Mouse (Mus musculus): ENCODE measurements around the gene Ccl1. TPM values are rescaled to one million over a fixed set of nuclear protein-coding genes. Genes with fewer than 3 reads are reported as not detected.

Gene Ccl1
- total and polyA plus RNA-seq, 3 experiments: 95.3 to 153 (median 133) TPM

- TF ChIP-seq SIN3A (IDR thresholded peaks at IDR 0.05; ENCODE audit: low read length): no peak
- no peak for TF ChIP-seq MAX (IDR thresholded peaks at IDR 0.05; ENCODE audit: low read length)
- TF ChIP-seq E2F4 (IDR thresholded peaks at IDR 0.05; ENCODE audit: insufficient replicate concordance, low read depth, low read length): no peak
- peak; percentile 38 for TF ChIP-seq HCFC1 (IDR thresholded peaks at IDR 0.05; ENCODE audit: low read depth, low read length)
- TF ChIP-seq ELF1 (IDR thresholded peaks at IDR 0.05; ENCODE audit: low read depth, low read length): peak; percentile 86
- TF ChIP-seq POLR2A (IDR thresholded peaks at IDR 0.05; ENCODE audit: low read depth, low read length): peak; percentile 81
- peak; percentile 41; the same call in 1 of the 2 replicates for TF ChIP-seq MXI1 (IDR thresholded peaks at IDR 0.05; ENCODE audit: low read depth, low read length)
- no peak for TF ChIP-seq JUND (conservative IDR thresholded peaks at IDR 0.05; ENCODE audit: low read depth, low read length)
- no peak for TF ChIP-seq UBTF (IDR thresholded peaks at IDR 0.05; ENCODE audit: low read depth, low read length)
- no peak for TF ChIP-seq RCOR1 (conservative IDR thresholded peaks at IDR 0.05; ENCODE audit: low read depth, low read length)
- TF ChIP-seq ZKSCAN1 (IDR thresholded peaks at IDR 0.05; ENCODE audit: borderline replicate concordance, low read depth, low read length): no peak
- TF ChIP-seq SMC3 (IDR thresholded peaks at IDR 0.05; ENCODE audit: low read depth, low read length): no peak
- TF ChIP-seq USF1 (IDR thresholded peaks at IDR 0.05; ENCODE audit: low read depth, low read length): no peak
- TF ChIP-seq CTCF (conservative IDR thresholded peaks at IDR 0.05 in 1 of 2, IDR thresholded peaks at IDR 0.05 in 1 of 2; ENCODE audit: low read depth in 2 of 2, low read length in 2 of 2): no peak
- TF ChIP-seq ZNF384 (IDR thresholded peaks at IDR 0.05; ENCODE audit: low read depth, low read length): no peak
- TF ChIP-seq MEF2A (IDR thresholded peaks at IDR 0.05; ENCODE audit: borderline replicate concordance, low read depth, low read length): no peak
- TF ChIP-seq TBP (conservative IDR thresholded peaks at IDR 0.05; ENCODE audit: low read depth, low read length): peak; percentile 54; the same call in 1 of the 2 replicates
- TF ChIP-seq ZMIZ1 (IDR thresholded peaks at IDR 0.05; ENCODE audit: low read depth, low read length): 0 out of 2 replicates have a peak, but pooled peaks have one; percentile 30
- no peak for TF ChIP-seq MYC (IDR thresholded peaks at IDR 0.05; ENCODE audit: low read depth, low read length)
- no peak for TF ChIP-seq EP300 (IDR thresholded peaks at IDR 0.05; ENCODE audit: low read length)
- no peak for TF ChIP-seq POLR2AphosphoS2 (IDR thresholded peaks at IDR 0.05; ENCODE audit: low read depth, low read length)
- TF ChIP-seq BHLHE40 (IDR thresholded peaks at IDR 0.05; ENCODE audit: low read depth, low read length): no peak
- TF ChIP-seq CHD2 (IDR thresholded peaks at IDR 0.05; ENCODE audit: low read length): peak; percentile 60; the same call in 1 of the 2 replicates
- TF ChIP-seq MAFK (IDR thresholded peaks at IDR 0.05; ENCODE audit: insufficient replicate concordance, low read length): no peak
- no peak for TF ChIP-seq JUN (IDR thresholded peaks at IDR 0.05; ENCODE audit: insufficient read depth, low read depth, low read length)
- no peak for TF ChIP-seq RAD21 (IDR thresholded peaks at IDR 0.05; ENCODE audit: low read depth, low read length)
- TF ChIP-seq IRF4 (IDR thresholded peaks at IDR 0.05; ENCODE audit: low read depth, low read length): 0 out of 2 replicates have a peak, but pooled peaks have one; percentile 4
- TF ChIP-seq NELFE (IDR thresholded peaks at IDR 0.05; ENCODE audit: low read depth, low read length): peak; percentile 73
- no peak for TF ChIP-seq USF2 (conservative IDR thresholded peaks at IDR 0.05; ENCODE audit: low read depth, low read length)
- no peak for TF ChIP-seq PAX5 (IDR thresholded peaks at IDR 0.05; ENCODE audit: low read length)
- TF ChIP-seq TCF12 (IDR thresholded peaks at IDR 0.05; ENCODE audit: low read depth, low read length): peak; percentile 55; the same call in 1 of the 2 replicates
- no peak for TF ChIP-seq GABPA (IDR thresholded peaks at IDR 0.05; ENCODE audit: insufficient replicate concordance, low read depth, low read length)
- TF ChIP-seq ETS1 (conservative IDR thresholded peaks at IDR 0.05; ENCODE audit: low read depth, low read length): no peak
- dilution Hi-C loops (cut with MboI; ENCODE audit: extremely low pct_ligation_motif_present, extremely low pct_unique_long_range_greater_than_20kb, low sequenced_read_pairs) (no loop called here), in situ Hi-C loops (cut with MboI; ENCODE audit: low pct_ligation_motif_present, low pct_unique_long_range_greater_than_20kb, low sequenced_read_pairs) (loop anchor here (5.0 kb wide), 1 partner anchor 46 kb away; the partner anchor contains the start of gene Ccl8)
Observed at GRCm38 (mm10) chr11:82163285-82163684, 142.2 kb downstream of the Ccl1 start.

More at GRCm38 (mm10) chr11:82163285-82163684, 142.2 kb downstream of the Ccl1 start:
- Histone ChIP-seq H3K36me3 (replicated peaks in 1 of 2; ENCODE audit: control insufficient read depth in 1 of 2, insufficient read depth in 1 of 2, low read length in 1 of 2) (no peaks in the 10 kb centered on the region), H3K79me2 (replicated peaks; ENCODE audit: control insufficient read depth, extremely low read depth, insufficient read depth, poor library complexity, severe bottlenecking) (no peaks in the 10 kb centered on the region), H3K27me3 (replicated peaks) (peaks cover 59% of the 10 kb centered on the region), H3K4me2 (ENCODE audit: insufficient read depth, low read depth, poor library complexity, severe bottlenecking) (peak overlapping the region; percentile 63; the same call in 1 of the 2 replicates), H3K4me1 (ENCODE audit: control insufficient read depth in 1 of 2, insufficient read depth in 2 of 2) (peaks cover 0 to 2% of the 10 kb centered on the region in 2 experiments; a peak in 1 of 4 replicates), H3K4me3 (replicated peaks in 1 of 3; ENCODE audit: low read depth in 2 of 3, low read length in 2 of 3, poor library complexity in 1 of 3) (peak overlapping the region in 2 of 3 experiments; percentile 47 to 65), H3K27ac (ENCODE audit: insufficient read depth, low read depth) (no peak overlapping the region), H3K9me3 (replicated peaks; ENCODE audit: low read length) (no peaks in the 10 kb centered on the region), H3K9ac (ENCODE audit: insufficient read depth, low read depth) (peak overlapping the region; percentile 37)
- DNase-seq (ENCODE audit: extremely low read depth): no peak

Data from CH12.LX (cell line).